Mouse (Mus musculus) splenic B cell, adult 2 months (primary cell): ENCODE data around the gene Angptl6.
"Not testable (repeated sequence)": the region's sequence is repeated elsewhere in the genome, so short reads cannot be mapped to it uniquely, and the experiment has no call there.

Experiments
- DNase-seq: peaks from one replicate; pipeline ENCODE4 v3.0.0-alpha.2; 2011; ENCODE audit warnings: low read depth, low spot score
- H3K27me3 ChIP-seq: 2 replicates; pipeline ENCODE4 v1.6.1; 2012; ENCODE audit warnings: mild to moderate bottlenecking, low read length, moderate library complexity, mixed read lengths; ENCODE audit not compliant: control insufficient read depth, poor library complexity, insufficient read depth, severe bottlenecking
- H3K36me3 ChIP-seq: 2 replicates; pipeline ENCODE4 v1.6.1; 2012; ENCODE audit warnings: mild to moderate bottlenecking, low read length, moderate library complexity, mixed read lengths; ENCODE audit not compliant: control insufficient read depth, poor library complexity, insufficient read depth, severe bottlenecking

The Angptl6 gene

GRCm38 (mm10) chr9:20837184-20837947 lies 42.2 kb downstream of the Angptl6 start:
- no peak for DNase-seq
- Histone ChIP-seq H3K27me3 (no peaks in the 10 kb centered on the region), H3K36me3 (no peaks in the 10 kb centered on the region)

GRCm38 (mm10) chr9:20835431-20835954 lies 44.0 kb downstream of the Angptl6 start:
- not testable (repeated sequence) for DNase-seq, H3K27me3 ChIP-seq, H3K36me3 ChIP-seq

GRCm38 (mm10) chr9:20834881-20835280 lies 44.6 kb downstream of the Angptl6 start:
- no peaks in the 10 kb centered on the region for H3K27me3 ChIP-seq
- no peaks in the 10 kb centered on the region for H3K36me3 ChIP-seq
- DNase-seq, result no peak

- Histone ChIP-seq H3K27me3 (no peaks in the 10 kb centered on the region), H3K36me3 (no peaks in the 10 kb centered on the region)
- peak; percentile 75 for DNase-seq
Observed at GRCm38 (mm10) chr9:20830901-20831643, 48.5 kb downstream of the Angptl6 start.

- DNase-seq, result no peak
- Histone ChIP-seq H3K27me3 (no peaks in the 10 kb centered on the region), H3K36me3 (no peaks in the 10 kb centered on the region)
Observed at GRCm38 (mm10) chr9:20828127-20828526, 51.4 kb downstream of the Angptl6 start.

- Histone ChIP-seq H3K36me3 (no peaks in the 10 kb centered on the region), H3K27me3 (no peaks in the 10 kb centered on the region)
- DNase-seq, result no peak
Observed at GRCm38 (mm10) chr9:20825781-20826180, 53.7 kb downstream of the Angptl6 start.
